Mouse (Mus musculus) hindbrain, embryonic 16.5 days (tissue): ENCODE measurements around the gene Krtap3-1. TPM values are rescaled to one million over a fixed set of nuclear protein-coding genes. Genes with fewer than 3 reads are reported as not detected.
"Not testable (repeated sequence)": the region's sequence is repeated elsewhere in the genome, so short reads cannot be mapped to it uniquely, and the experiment has no call there.

Source experiments
- ATAC-seq: fragments of 200-750 bp; cut with Nextera tagmentation; 2 replicates; pipeline ENCODE4 v1.8.0; 2017; ENCODE audit warnings: moderate TSS enrichment, moderate library complexity
- H3K27ac ChIP-seq: fragments of 300-500 bp; sonication (generic); 2 replicates; pipeline ENCODE4 v1.5.1; 2014; ENCODE audit warnings: low read depth, mild to moderate bottlenecking, control low read depth, low read length, moderate library complexity
- H3K27me3 ChIP-seq: fragments of 300-500 bp; sonication (generic); replicated peaks from 2 replicates; pipeline ENCODE4 v1.6.1; 2014; ENCODE audit warnings: low read length; ENCODE audit not compliant: control insufficient read depth, insufficient read depth
- H3K36me3 ChIP-seq: fragments of 300-500 bp; sonication (generic); 2 replicates; pipeline ENCODE4 v1.6.1; 2014; ENCODE audit warnings: mild to moderate bottlenecking, low read length, moderate library complexity, mixed read lengths; ENCODE audit not compliant: control insufficient read depth, insufficient read depth
- H3K4me1 ChIP-seq: fragments of 300-500 bp; sonication (generic); 2 replicates; pipeline ENCODE4 v1.6.1; 2014; ENCODE audit warnings: low read depth, low read length; ENCODE audit not compliant: control insufficient read depth, insufficient read depth
- H3K4me2 ChIP-seq: fragments of 300-500 bp; sonication (generic); 2 replicates; pipeline ENCODE4 v1.6.1; 2014; ENCODE audit warnings: mild to moderate bottlenecking, low read length, control low read depth, moderate library complexity
- H3K4me3 ChIP-seq: fragments of 300-500 bp; sonication (generic); 2 replicates; pipeline ENCODE4 v1.5.1; 2014; ENCODE audit warnings: mild to moderate bottlenecking, low read length, control low read depth, moderate library complexity
- H3K9ac ChIP-seq: fragments of 300-500 bp; sonication (generic); 2 replicates; pipeline ENCODE4 v1.6.1; 2014; ENCODE audit warnings: low read depth, mild to moderate bottlenecking, control low read depth, low read length, moderate library complexity
- H3K9me3 ChIP-seq: fragments of 300-500 bp; sonication (generic); 2 replicates; pipeline ENCODE4 v1.6.1; 2014; ENCODE audit warnings: mild to moderate bottlenecking, low read length, moderate library complexity; ENCODE audit not compliant: control insufficient read depth
- WGBS: fragments of 180-500 bp; shearing (Covaris S2); extraction: QIAGEN DNeasy Blood & Tissue Kit; methylation state at CpG from one replicate; pipeline ENCODE4 v1.1.7; 2014; 5-methylcytosine and 5-hydroxymethylcytosine counted together
- polyA plus RNA-seq: library from polyadenylated mRNA; unstranded; fragments of >200 nt; fragmentation: Nextera tagmentation; extraction: Ambion mirVana; gene quantifications from 2 replicates; pipeline ENCODE4 v1.2.1, GENCODE M21; 2015

The Krtap3-1 gene
- polyA plus RNA-seq: not detected in 2 replicates

DNA sequence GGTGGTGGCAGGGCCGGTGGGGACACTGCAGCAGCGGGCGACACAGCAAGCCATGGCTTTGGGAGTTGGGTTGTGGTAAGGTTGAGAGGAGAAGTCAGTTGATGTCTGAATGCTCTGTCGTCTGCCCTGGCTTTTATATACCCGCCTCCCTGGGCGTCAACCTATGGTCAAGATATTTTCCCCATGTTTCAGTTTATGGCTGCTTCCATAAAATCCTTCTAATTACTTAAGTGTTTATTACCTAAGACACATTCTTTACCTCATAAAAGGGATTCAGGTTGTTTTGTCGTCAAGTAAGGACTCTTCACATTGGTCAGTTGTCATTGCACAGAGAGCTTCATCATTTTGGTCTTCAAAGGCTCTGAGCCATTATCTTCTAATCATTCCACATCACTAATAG is at the start of gene Krtap3-1:
Gene Krtap3-1, minus strand, starts transcription at position 101 of the 400 bp plus-strand sequence.
- H3K36me3 ChIP-seq: no peaks in the 10 kb centered on the region
- H3K4me2 ChIP-seq: no peak within 1 kb of the TSS
- WGBS: 87% methylated on average over 7 of the region's 7 CpGs
- H3K4me1 ChIP-seq: no peaks in the 10 kb centered on the region
- no peak within 1 kb of the TSS for H3K4me3 ChIP-seq
- no peak within 1 kb of the TSS for H3K9ac ChIP-seq
- no peaks in the 10 kb centered on the region for H3K27me3 ChIP-seq
- no peaks in the 10 kb centered on the region for H3K9me3 ChIP-seq
- ATAC-seq: no peak
- no peak within 1 kb of the TSS for H3K27ac ChIP-seq

- H3K4me3 ChIP-seq: no peak within 1 kb of the TSS
- no peaks in the 10 kb centered on the region for H3K9me3 ChIP-seq
- no peak for ATAC-seq
- H3K4me2 ChIP-seq: no peak within 1 kb of the TSS
- WGBS: 62% methylated on average over 2 of the region's 3 CpGs
- no peaks in the 10 kb centered on the region for H3K27me3 ChIP-seq
- H3K36me3 ChIP-seq: no peaks in the 10 kb centered on the region
- no peak within 1 kb of the TSS for H3K27ac ChIP-seq
- no peaks in the 10 kb centered on the region for H3K4me1 ChIP-seq
- no peak within 1 kb of the TSS for H3K9ac ChIP-seq
Measured at GRCm38 (mm10) chr11:99614796-99615363, 48.5 kb upstream of the Krtap3-1 start, which contains the start of gene Krtap2-4. Gene Krtap2-4, minus strand, starts transcription at chr11:99614846.

DNA sequence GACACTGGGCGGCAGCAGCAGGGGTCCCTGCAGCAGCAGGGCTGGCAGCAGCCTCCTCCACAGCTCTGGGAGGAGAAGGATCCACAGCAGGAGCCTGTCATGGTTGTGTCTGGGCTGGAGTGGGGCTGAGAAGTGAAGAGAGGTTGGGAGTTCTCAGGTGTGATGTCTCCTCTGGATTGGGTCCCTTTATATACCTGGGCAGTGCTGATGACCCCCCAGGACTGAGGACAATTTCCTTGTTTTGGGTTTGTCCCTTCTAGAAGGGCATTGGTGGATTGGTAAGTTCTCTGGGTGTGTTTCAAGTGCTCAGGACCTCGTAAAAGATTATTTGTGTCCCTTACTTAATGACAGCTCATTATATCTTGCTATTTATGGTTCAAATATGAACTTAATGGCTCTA is 43.7 kb upstream of the Krtap3-1 start, which contains the start of gene Gm11937:
Gene Gm11937, minus strand, starts transcription at position 101 of the 400 bp plus-strand sequence.
- not testable (repeated sequence) for H3K4me1 ChIP-seq, H3K9ac ChIP-seq, H3K27ac ChIP-seq, ATAC-seq, H3K4me3 ChIP-seq, H3K4me2 ChIP-seq, H3K27me3 ChIP-seq, H3K9me3 ChIP-seq, H3K36me3 ChIP-seq
- 85% methylated on average over 1 of the region's 2 CpGs for WGBS

GRCm38 (mm10) chr11:99609126-99609525 is 42.7 kb upstream of the Krtap3-1 start:
- Histone ChIP-seq H3K4me1 (no peaks in the 10 kb centered on the region), H3K36me3 (no peaks in the 10 kb centered on the region), H3K27me3 (no peaks in the 10 kb centered on the region), H3K4me3 (no peak overlapping the region), H3K27ac (no peak overlapping the region), H3K4me2 (no peak overlapping the region), H3K9me3 (no peaks in the 10 kb centered on the region), H3K9ac (no peak overlapping the region)
- WGBS: 68% methylated on average over 1 of the region's 1 CpGs
- ATAC-seq: no peak

DNA sequence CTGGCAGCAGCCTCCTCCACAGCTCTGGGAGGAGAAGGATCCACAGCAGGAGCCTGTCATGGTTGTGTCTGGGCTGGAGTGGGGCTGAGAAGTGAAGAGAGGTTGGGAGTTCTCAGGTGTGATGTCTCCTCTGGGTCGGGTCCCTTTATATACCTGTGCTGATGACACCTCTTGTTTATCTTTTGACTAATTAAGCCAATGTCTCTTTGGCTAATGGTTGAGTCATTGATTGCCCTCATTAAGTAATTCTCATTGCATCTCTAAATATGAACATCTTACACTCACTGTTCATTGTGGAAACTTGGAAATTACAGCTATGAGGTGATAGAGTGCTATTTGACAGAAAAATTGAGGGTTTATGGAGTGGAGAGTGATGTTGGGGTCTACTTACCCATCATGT is 36.8 kb upstream of the Krtap3-1 start, which contains the start of gene Gm11938:
Gene Gm11938, minus strand, starts transcription at position 101 of the 400 bp plus-strand sequence.
- not testable (repeated sequence) for ATAC-seq, H3K36me3 ChIP-seq, H3K9ac ChIP-seq, H3K4me2 ChIP-seq, H3K27ac ChIP-seq, H3K4me1 ChIP-seq, H3K9me3 ChIP-seq, H3K4me3 ChIP-seq, H3K27me3 ChIP-seq
- 60% methylated on average over 1 of the region's 1 CpGs for whole genome bisulfite sequencing

DNA sequence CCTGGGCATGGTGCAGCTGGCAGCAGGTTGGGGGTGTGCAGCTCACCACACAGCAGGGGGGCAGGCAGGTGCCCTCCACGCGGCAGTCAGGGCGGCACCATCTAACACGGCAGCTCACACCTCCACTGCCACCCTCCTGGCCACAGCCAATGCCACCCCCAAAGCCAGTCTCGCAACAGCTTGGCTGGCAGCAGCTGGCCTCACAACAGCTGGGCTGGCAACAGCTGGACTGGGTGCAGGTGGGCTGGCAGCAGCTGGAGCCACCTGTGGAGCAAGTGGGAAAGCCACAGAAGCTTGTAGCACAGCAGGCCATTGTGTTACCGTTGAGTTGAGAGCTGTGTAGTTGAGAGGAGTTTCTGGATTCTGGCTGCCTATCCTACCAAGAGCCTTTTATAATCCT is 31.3 kb upstream of the Krtap3-1 start, which contains the start of gene Krtap9-3:
Gene Krtap9-3, minus strand, starts transcription at position 364 of the 400 bp plus-strand sequence.
- H3K4me2 ChIP-seq, H3K27ac ChIP-seq, H3K9me3 ChIP-seq, ATAC-seq, H3K4me3 ChIP-seq, H3K4me1 ChIP-seq, H3K27me3 ChIP-seq, H3K36me3 ChIP-seq, H3K9ac ChIP-seq: not testable (repeated sequence)
- 76% methylated on average over 6 of the region's 6 CpGs for WGBS

DNA sequence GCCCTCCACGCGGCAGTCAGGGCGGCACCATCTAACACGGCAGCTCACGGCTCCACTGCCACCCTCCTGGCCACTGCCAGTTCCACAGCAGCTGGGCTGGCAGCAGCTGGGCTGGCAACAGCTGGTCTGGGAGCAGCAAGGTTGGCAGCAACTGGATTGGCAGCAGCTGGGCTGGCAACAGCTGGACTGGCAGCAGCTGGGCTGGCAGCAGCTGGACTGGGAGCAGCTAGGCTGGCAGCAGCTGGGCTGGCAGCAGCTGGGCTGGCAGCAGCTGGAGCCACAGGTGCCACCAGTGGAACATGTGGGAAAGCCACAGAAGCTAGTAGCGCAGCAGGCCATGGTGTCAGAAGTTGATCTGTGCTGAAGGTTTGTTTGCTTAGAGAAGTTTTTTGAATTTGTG is 24.6 kb upstream of the Krtap3-1 start, which contains the start of gene Krtap1-3:
Gene Krtap1-3, minus strand, starts transcription at position 359 of the 400 bp plus-strand sequence.
- H3K27me3 ChIP-seq: no peaks in the 10 kb centered on the region
- H3K4me1 ChIP-seq: no peaks in the 10 kb centered on the region
- WGBS: 89% methylated on average over 6 of the region's 6 CpGs

DNA sequence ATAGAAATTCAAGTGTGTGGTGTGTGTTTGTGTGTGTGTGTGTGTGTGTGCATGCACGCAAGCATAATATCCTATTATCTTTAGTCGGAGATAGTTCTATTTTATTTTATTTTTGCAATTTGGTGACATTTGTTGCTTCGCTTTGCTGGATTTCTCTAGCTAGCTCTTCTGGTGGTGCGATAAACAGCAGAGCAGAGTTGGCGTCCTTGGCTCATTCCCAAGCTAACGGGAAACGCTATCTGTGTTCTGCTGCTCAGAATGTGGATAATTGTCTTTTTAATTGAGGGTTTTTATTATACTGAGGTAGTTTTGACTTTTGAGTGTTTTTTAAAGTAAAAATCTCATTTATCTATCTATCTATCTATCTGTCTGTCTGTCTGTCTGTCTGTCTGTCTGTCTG is 18.7 kb upstream of the Krtap3-1 start:
- H3K9ac ChIP-seq: no peak overlapping the region
- H3K4me2 ChIP-seq: no peak overlapping the region
- H3K4me1 ChIP-seq: no peaks in the 10 kb centered on the region
- no peaks in the 10 kb centered on the region for H3K27me3 ChIP-seq
- WGBS: 89% methylated on average over 7 of the region's 7 CpGs
- H3K9me3 ChIP-seq: no peaks in the 10 kb centered on the region
- no peak overlapping the region for H3K4me3 ChIP-seq
- H3K27ac ChIP-seq: no peak overlapping the region
- no peak for ATAC-seq
- no peaks in the 10 kb centered on the region for H3K36me3 ChIP-seq

More for the DNA sequence above, 24.6 kb upstream of the Krtap3-1 start, which contains the start of gene Krtap1-3:
- no peak within 1 kb of the TSS for H3K4me3 ChIP-seq
- H3K36me3 ChIP-seq: no peaks in the 10 kb centered on the region
- H3K27ac ChIP-seq: no peak within 1 kb of the TSS
- H3K9me3 ChIP-seq: no peaks in the 10 kb centered on the region
- no peak for ATAC-seq
- H3K9ac ChIP-seq: no peak within 1 kb of the TSS
- no peak within 1 kb of the TSS for H3K4me2 ChIP-seq

GRCm38 (mm10) chr11:99583245-99583704 is 16.8 kb upstream of the Krtap3-1 start, which contains the start of gene Krtap1-4:
Gene Krtap1-4, minus strand, starts transcription at chr11:99583654.
- no peaks in the 10 kb centered on the region for H3K9me3 ChIP-seq
- no peaks in the 10 kb centered on the region for H3K27me3 ChIP-seq
- H3K4me3 ChIP-seq: no peak within 1 kb of the TSS
- no peaks in the 10 kb centered on the region for H3K36me3 ChIP-seq
- H3K9ac ChIP-seq: no peak within 1 kb of the TSS
- H3K27ac ChIP-seq: no peak within 1 kb of the TSS
- no peak for ATAC-seq
- no peaks in the 10 kb centered on the region for H3K4me1 ChIP-seq
- H3K4me2 ChIP-seq: no peak within 1 kb of the TSS
- 92% methylated on average over 5 of the region's 5 CpGs for WGBS
